Mouse (Mus musculus): ENCODE measurements at regions not wholly inside any gene's neighbourhood (a gene's known extent, or its start where the extent isn't known, plus 50 kb on each side); places are given as distances from the start of the nearest gene placed in this dataset.

DNA sequence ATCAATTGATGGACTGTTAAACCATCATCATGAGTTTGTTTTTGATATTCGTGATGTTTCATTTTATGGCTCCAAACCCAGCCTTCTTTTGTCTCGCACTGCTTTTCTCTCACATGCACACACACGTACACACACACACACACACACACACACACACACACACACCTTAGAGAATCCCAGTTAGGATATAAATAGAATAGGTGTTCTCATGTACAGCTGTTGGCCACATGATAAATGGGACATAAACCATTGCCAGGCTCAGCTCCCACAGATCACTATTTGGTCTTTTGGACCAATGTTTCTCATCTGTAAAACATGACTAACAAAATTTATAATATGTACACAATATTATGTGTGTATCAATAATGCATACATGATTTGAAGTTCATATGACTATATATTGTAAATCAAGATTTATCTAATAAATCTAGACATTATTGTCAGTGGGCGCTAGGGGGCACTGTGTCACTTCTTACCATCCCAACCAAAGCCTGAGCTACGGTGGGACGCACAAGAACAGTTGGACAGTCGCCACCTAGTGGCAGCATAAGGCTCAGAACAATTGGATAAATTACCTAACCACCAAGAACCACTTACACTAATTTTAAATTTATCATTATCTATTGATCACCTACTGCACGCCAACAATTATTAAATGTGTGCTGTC is 151.9 kb upstream of the Rag2 start:
- Histone ChIP-seq H3K9me3 (ENCODE audit: low read length) (no peaks in the 10 kb centered on the region), H3K36me3 (ENCODE audit: insufficient read depth, low read length) (no peaks in the 10 kb centered on the region), H3K4me1 (replicated peaks; ENCODE audit: low read depth, low read length) (no peaks in the 10 kb centered on the region)

DNA sequence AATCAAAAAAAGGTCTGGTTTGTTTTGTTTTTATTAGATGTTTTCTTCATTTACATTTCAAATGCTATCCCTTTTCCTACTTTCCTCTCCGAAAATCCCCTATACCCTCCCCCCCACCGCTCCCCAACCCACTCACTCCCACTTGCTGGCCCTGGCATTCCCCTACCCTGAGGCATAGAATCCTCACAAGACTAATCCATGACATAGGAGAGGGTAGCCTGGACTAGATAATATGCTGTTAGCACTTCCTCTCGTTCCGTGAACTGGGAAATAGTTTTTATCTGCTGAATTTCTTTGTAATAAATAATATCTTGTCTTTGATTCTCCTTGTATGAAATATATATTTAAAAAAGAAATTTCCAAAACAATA is 151.4 kb upstream of the Rag2 start:
- Histone ChIP-seq H3K9me3 (ENCODE audit: low read length) (no peaks in the 10 kb centered on the region), H3K4me3 (replicated peaks; ENCODE audit: low read length) (no peak overlapping the region), H3K36me3 (ENCODE audit: insufficient read depth, low read length) (no peaks in the 10 kb centered on the region), H3K27me3 (ENCODE audit: insufficient read depth, low read length) (no peaks in the 10 kb centered on the region), H3K4me1 (replicated peaks; ENCODE audit: low read depth, low read length) (no peaks in the 10 kb centered on the region)
- TF ChIP-seq CTCF (conservative IDR thresholded peaks at IDR 0.05; ENCODE audit: low read length) (no peak), NANOG (IDR thresholded peaks at IDR 0.05; ENCODE audit: borderline replicate concordance, low read length) (no peak), POU5F1 (IDR thresholded peaks at IDR 0.05; ENCODE audit: borderline replicate concordance, low read length) (no peak)

More for the DNA sequence above, 151.9 kb upstream of the Rag2 start:
- TF ChIP-seq CTCF (conservative IDR thresholded peaks at IDR 0.05; ENCODE audit: low read length) (peak; percentile 81), POU5F1 (IDR thresholded peaks at IDR 0.05; ENCODE audit: borderline replicate concordance, low read length) (no peak)
- no peak overlapping the region for H3K4me3 ChIP-seq (replicated peaks; ENCODE audit: low read length)
- H3K27me3 ChIP-seq (ENCODE audit: insufficient read depth, low read length) = no peaks in the 10 kb centered on the region

DNA sequence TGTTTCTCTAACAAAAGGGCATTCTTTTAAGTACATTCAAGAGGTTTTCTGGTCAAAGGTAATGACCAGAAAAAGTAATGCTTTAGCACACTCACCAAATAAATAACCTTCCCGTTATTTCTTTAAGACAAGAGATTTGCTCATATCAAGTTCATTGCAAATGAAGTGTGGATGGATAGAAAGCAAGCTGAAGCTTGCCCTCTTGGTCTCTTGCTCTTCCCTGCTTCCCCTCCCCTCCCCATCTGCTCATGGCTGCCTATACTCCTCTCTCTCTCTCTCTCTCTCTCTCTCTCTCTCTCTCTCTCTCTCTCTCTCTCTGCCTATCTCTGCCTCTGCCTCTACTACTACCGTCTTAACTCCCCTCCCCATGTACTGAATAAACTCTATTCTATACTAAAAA is 147.7 kb upstream of the Rag2 start:
- H3K27me3 ChIP-seq (ENCODE audit: insufficient read depth, low read length) = no peaks in the 10 kb centered on the region
- TF ChIP-seq NANOG (IDR thresholded peaks at IDR 0.05; ENCODE audit: borderline replicate concordance, low read length) (no peak), CTCF (conservative IDR thresholded peaks at IDR 0.05; ENCODE audit: low read length) (no peak), POU5F1 (IDR thresholded peaks at IDR 0.05; ENCODE audit: borderline replicate concordance, low read length) (no peak)
- H3K4me3 ChIP-seq (replicated peaks; ENCODE audit: low read length) = no peak overlapping the region

DNA sequence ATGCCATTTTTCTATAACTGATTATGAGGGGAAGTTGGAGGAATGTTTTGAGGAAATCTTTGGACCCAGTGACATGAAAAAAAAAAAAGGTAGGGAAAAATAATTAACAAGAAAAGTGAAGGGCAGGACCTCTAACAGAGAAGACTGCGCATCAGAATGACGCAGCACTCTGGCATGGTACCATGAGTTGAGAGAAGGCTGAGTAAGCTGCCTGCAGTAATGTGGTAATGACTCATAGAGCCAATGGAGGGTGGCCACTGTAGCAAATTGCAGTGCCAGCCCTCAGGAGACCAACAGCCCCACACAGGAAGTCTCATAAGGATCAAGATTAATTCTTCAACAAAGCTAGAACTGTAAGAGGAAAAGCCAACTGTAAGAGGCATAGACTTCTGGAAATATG is 134.3 kb upstream of the Rag2 start:
- no peaks in the 10 kb centered on the region for H3K9me3 ChIP-seq (ENCODE audit: low read length)
- H3K4me3 ChIP-seq (replicated peaks; ENCODE audit: low read length) = no peak overlapping the region
- H3K36me3 ChIP-seq (ENCODE audit: insufficient read depth, low read length) = no peaks in the 10 kb centered on the region
- no peaks in the 10 kb centered on the region for H3K27me3 ChIP-seq (ENCODE audit: insufficient read depth, low read length)
- TF ChIP-seq POU5F1 (IDR thresholded peaks at IDR 0.05; ENCODE audit: borderline replicate concordance, low read length) = no peak
- TF ChIP-seq NANOG (IDR thresholded peaks at IDR 0.05; ENCODE audit: borderline replicate concordance, low read length) = no peak
- no peak for TF ChIP-seq CTCF (conservative IDR thresholded peaks at IDR 0.05; ENCODE audit: low read length)
- no peaks in the 10 kb centered on the region for H3K4me1 ChIP-seq (replicated peaks; ENCODE audit: low read depth, low read length)

More for the DNA sequence above, 147.7 kb upstream of the Rag2 start:
- H3K4me1 ChIP-seq (replicated peaks; ENCODE audit: low read depth, low read length) = no peaks in the 10 kb centered on the region
- H3K36me3 ChIP-seq (ENCODE audit: insufficient read depth, low read length) = no peaks in the 10 kb centered on the region
- H3K9me3 ChIP-seq (ENCODE audit: low read length) = no peaks in the 10 kb centered on the region

DNA sequence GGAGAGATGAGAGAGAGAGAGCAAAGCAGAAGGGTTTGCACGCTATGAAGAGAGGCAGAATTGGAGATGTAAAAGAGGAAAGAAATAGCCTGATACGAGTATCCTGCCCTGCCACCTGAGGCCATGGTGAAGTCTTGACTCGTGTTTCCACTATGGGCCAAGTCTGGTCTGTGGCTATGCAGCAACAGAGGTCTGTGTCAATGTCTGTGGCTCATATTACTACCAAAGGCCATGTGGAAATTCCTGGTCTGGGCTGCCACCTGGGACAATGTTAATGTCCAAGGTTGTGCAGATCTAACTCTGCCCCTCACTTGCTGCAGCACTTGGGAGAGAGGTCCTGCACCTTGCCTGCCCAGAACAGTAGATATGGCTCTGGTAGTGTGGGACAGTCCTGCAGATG is 132.8 kb upstream of the Rag2 start:
- no peaks in the 10 kb centered on the region for H3K27me3 ChIP-seq (ENCODE audit: insufficient read depth, low read length)
- TF ChIP-seq CTCF (conservative IDR thresholded peaks at IDR 0.05; ENCODE audit: low read length) (no peak), POU5F1 (IDR thresholded peaks at IDR 0.05; ENCODE audit: borderline replicate concordance, low read length) (no peak), NANOG (IDR thresholded peaks at IDR 0.05; ENCODE audit: borderline replicate concordance, low read length) (no peak)
- no peaks in the 10 kb centered on the region for H3K36me3 ChIP-seq (ENCODE audit: insufficient read depth, low read length)
- H3K4me1 ChIP-seq (replicated peaks; ENCODE audit: low read depth, low read length) = no peaks in the 10 kb centered on the region
- no peak overlapping the region for H3K4me3 ChIP-seq (replicated peaks; ENCODE audit: low read length)
- no peaks in the 10 kb centered on the region for H3K9me3 ChIP-seq (ENCODE audit: low read length)

DNA sequence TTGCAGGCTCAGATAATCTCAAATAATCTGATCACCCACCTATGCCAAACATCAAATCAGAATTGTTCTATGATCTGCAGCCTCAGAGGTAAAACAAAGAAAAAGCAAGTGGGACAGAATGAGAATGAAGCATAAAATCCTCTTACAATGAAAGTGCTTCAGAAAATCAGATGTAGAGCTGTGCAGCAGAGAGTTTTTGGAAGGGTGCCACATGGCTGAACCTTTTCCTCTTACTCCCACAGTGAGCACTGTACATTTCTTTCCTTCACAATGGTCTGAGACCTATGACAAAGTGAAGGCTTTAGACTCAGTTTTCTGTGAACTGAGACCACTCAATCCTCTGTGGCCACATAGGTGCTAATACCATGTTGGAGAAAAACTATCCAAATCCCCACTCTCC is 116.4 kb upstream of the Rag2 start:
- no peaks in the 10 kb centered on the region for H3K36me3 ChIP-seq (ENCODE audit: insufficient read depth, low read length)

More for the DNA sequence above, 116.4 kb upstream of the Rag2 start:
- Histone ChIP-seq H3K4me3 (replicated peaks; ENCODE audit: low read length) (no peak overlapping the region), H3K27me3 (ENCODE audit: insufficient read depth, low read length) (no peaks in the 10 kb centered on the region), H3K4me1 (replicated peaks; ENCODE audit: low read depth, low read length) (no peaks in the 10 kb centered on the region), H3K9me3 (ENCODE audit: low read length) (no peaks in the 10 kb centered on the region)
- TF ChIP-seq CTCF (conservative IDR thresholded peaks at IDR 0.05; ENCODE audit: low read length) = no peak
- TF ChIP-seq NANOG (IDR thresholded peaks at IDR 0.05; ENCODE audit: borderline replicate concordance, low read length) = no peak
- no peak for TF ChIP-seq POU5F1 (IDR thresholded peaks at IDR 0.05; ENCODE audit: borderline replicate concordance, low read length)

Data from E14TG2a.4 (cell line).